Mouse (Mus musculus) liver, embryonic 14.5 days (tissue): ENCODE measurements around the gene Exoc6b.

Experiments
- CTCF ChIP-seq: IDR thresholded peaks from 2 replicates; pipeline ENCODE4 v1.5.1; 2016; ENCODE audit warnings: antibody characterized with exemption, low read depth, control low read depth
- EP300 ChIP-seq: IDR thresholded peaks from 2 replicates; pipeline ENCODE4 v1.6.1; 2016; ENCODE audit warnings: antibody characterized with exemption, low read depth

GRCm38 (mm10) chr6:85037677-85038076, 31.6 kb downstream of the Exoc6b start:
- peak; percentile 69 for TF ChIP-seq CTCF
- no peak for TF ChIP-seq EP300
